In genomic region chr8:46968721-46969120, GRCm38 (mm10) we compare ENCODE assay signal across 27 mouse cellular contexts. TPM values are rescaled to one million over a fixed set of nuclear protein-coding genes. Genes with fewer than 3 reads are reported as not detected.
"Had no signal": no experiment of that assay in that cellular context is flagged by ENCODE, and none has a peak within 500 bp of the region (broad histone marks: within the 10 kb centered on the region; RNA-seq: fewer than 3 reads in every experiment).

No protein-coding gene starts in this region.

- H3K36me3 ChIP-seq: embryonic facial prominence, embryonic 10.5 days; embryonic facial prominence, embryonic 12.5 days; embryonic facial prominence, embryonic 13.5 days; embryonic facial prominence, embryonic 15.5 days; forebrain, embryonic 10.5 days; forebrain, embryonic 12.5 days; forebrain, embryonic 15.5 days had no signal

- H3K27me3 ChIP-seq: embryonic facial prominence, embryonic 12.5 days; embryonic facial prominence, embryonic 13.5 days; embryonic facial prominence, embryonic 15.5 days; forebrain, embryonic 12.5 days; forebrain, embryonic 13.5 days; forebrain, embryonic 15.5 days had no signal

- H3K27ac ChIP-seq: embryonic facial prominence, embryonic 10.5 days; embryonic facial prominence, embryonic 12.5 days; embryonic facial prominence, embryonic 13.5 days; embryonic facial prominence, embryonic 15.5 days; forebrain, embryonic 10.5 days; forebrain, embryonic 12.5 days; forebrain, embryonic 13.5 days; forebrain, embryonic 15.5 days; gastrocnemius, adult 2 months; heart, adult 2 months had no signal

- H3K4me1 ChIP-seq: embryonic facial prominence, embryonic 12.5 days; embryonic facial prominence, embryonic 15.5 days; forebrain, embryonic 15.5 days had no signal

- ATAC-seq: forebrain, embryonic 13.5 days; forebrain, embryonic 14.5 days; forebrain, embryonic 15.5 days; forebrain, embryonic 16.5 days; forebrain, postnatal 0 days had no signal

- H3K9ac ChIP-seq: embryonic facial prominence, embryonic 12.5 days; embryonic facial prominence, embryonic 13.5 days; embryonic facial prominence, embryonic 15.5 days; forebrain, embryonic 12.5 days; forebrain, embryonic 13.5 days; forebrain, embryonic 15.5 days; forebrain, postnatal 0 days had no signal

- DNase-seq: cerebellum, adult 2 months; cerebellum, adult 8-10 months; cerebellum, adult 9-10 months; cerebellum, adult 9-11 months; cerebellum, postnatal 25 days; cerebellum, postnatal 36 days; embryo, embryonic 11 days; forebrain, postnatal 0 days; gastrocnemius, adult 2 months; gastrocnemius, postnatal 10 days; gastrocnemius, postnatal 14 days; gastrocnemius, postnatal 25 days; gastrocnemius, postnatal 36 days; heart, adult 2 months had no signal

- H3K4me2 ChIP-seq: embryonic facial prominence, embryonic 12.5 days; embryonic facial prominence, embryonic 13.5 days; embryonic facial prominence, embryonic 15.5 days; forebrain, embryonic 12.5 days; forebrain, embryonic 13.5 days; forebrain, embryonic 15.5 days had no signal

- H3K4me3 ChIP-seq: embryonic facial prominence, embryonic 10.5 days; embryonic facial prominence, embryonic 12.5 days; embryonic facial prominence, embryonic 13.5 days; embryonic facial prominence, embryonic 15.5 days; erythroblast, embryonic 14.5 days; forebrain, embryonic 10.5 days; forebrain, embryonic 12.5 days; forebrain, embryonic 13.5 days; forebrain, embryonic 15.5 days; gastrocnemius, adult 2 months; heart, adult 2 months had no signal

- H3K9me3 ChIP-seq: embryonic facial prominence, embryonic 12.5 days; embryonic facial prominence, embryonic 13.5 days; embryonic facial prominence, embryonic 15.5 days; forebrain, embryonic 13.5 days; forebrain, embryonic 15.5 days had no signal

RNA-seq across cellular contexts. Expression of gene Enpp6, which starts 18.0 kb away (rescaled TPM):
- total RNA-seq: common myeloid progenitor, adult 5-6 weeks; granulocyte monocyte progenitor cell, adult 5-6 weeks had no signal
- polyA plus RNA-seq: erythroblast, embryonic 14.5 days; forebrain, embryonic 10.5 days; forebrain, embryonic 14.5 days had no signal
